Mouse (Mus musculus): ENCODE data around the gene Rab11fip3. TPM values are rescaled to one million over a fixed set of nuclear protein-coding genes. Genes with fewer than 3 reads are reported as not detected.
A peak's percentile ranks its signal among the peaks of the same experiment; 100 is the strongest.

The Rab11fip3 gene
- polyA plus RNA-seq, 1 experiment from 2014 or later, result 19.5 TPM

DNA sequence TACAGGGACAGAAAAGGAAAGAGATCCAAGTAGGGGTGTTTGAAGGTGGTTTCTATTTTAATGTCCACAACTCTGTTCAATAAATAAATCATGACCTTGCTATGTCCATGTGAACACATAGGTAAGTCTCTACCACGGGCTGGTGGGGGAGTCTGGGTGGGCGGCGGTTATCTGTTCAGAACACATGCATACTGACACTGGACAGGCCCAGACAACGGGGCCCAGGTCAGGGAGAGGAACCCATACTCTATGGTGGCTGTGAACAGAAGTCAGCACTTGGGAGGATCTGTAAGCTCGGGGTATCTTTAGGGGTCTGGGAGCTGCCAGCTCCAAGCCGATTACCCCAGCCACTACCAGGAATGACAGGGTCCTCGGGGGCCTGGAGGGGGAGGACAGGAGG is 123.0 kb downstream of the Rab11fip3 start:
- 73% methylated on average over 7 of the region's 7 CpGs for WGBS
- Histone ChIP-seq H3K9me3 (no peaks in the 10 kb centered on the region), H3K4me2 (replicated peaks) (no peak overlapping the region), H3K4me1 (peaks cover 10% of the 10 kb centered on the region), H3K36me3 (no peaks in the 10 kb centered on the region), H3K27me3 (peaks cover 22% of the 10 kb centered on the region), H3K27ac (no peak overlapping the region), H3K9ac (no peak overlapping the region), H3K4me3 (no peak overlapping the region)
- ATAC-seq (ENCODE audit: low FRiP score, low read depth), result no peak

DNA sequence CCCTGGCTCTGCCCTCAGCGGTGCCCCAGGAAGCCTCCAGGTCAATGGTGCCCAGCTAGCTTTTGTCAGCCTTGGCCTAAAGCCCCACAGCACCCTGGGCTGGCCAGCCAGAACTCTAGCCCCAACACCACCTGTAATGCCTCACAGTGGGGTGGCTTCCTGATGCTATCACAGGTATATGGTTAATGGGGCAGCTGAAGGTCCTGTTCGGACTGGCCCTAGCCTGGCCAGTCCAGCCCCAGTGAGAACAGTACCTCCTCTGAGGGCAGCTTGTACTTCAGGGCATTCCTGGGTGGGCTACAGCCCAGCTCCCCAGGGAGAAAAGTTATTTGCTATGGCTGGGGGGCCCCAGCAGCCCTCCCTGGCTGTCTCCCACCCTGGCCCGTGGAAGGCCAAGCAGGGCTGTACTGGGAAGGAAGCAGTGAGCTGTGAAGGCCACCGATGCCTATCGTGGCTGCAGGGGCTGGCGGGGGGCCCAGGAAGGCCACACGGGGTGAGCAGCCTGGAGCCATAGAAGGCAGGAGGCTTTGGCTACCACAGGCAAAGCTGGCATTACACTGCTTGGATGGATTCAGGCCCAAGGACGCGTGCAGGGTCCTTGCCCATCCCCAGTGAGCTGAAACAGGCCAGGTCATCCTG is 123.7 kb downstream of the Rab11fip3 start:
- Histone ChIP-seq H3K9ac (peak overlapping the region; percentile 19; the same call in 1 of the 2 replicates), H3K27ac (no peak overlapping the region), H3K4me3 (no peak overlapping the region), H3K27me3 (peaks cover 14% of the 10 kb centered on the region), H3K9me3 (no peaks in the 10 kb centered on the region), H3K4me1 (peaks cover 12% of the 10 kb centered on the region), H3K4me2 (replicated peaks) (no peak overlapping the region), H3K36me3 (no peaks in the 10 kb centered on the region)
- ATAC-seq (ENCODE audit: low FRiP score, low read depth), result no peak
- 73% methylated on average over 9 of the region's 9 CpGs for WGBS

DNA sequence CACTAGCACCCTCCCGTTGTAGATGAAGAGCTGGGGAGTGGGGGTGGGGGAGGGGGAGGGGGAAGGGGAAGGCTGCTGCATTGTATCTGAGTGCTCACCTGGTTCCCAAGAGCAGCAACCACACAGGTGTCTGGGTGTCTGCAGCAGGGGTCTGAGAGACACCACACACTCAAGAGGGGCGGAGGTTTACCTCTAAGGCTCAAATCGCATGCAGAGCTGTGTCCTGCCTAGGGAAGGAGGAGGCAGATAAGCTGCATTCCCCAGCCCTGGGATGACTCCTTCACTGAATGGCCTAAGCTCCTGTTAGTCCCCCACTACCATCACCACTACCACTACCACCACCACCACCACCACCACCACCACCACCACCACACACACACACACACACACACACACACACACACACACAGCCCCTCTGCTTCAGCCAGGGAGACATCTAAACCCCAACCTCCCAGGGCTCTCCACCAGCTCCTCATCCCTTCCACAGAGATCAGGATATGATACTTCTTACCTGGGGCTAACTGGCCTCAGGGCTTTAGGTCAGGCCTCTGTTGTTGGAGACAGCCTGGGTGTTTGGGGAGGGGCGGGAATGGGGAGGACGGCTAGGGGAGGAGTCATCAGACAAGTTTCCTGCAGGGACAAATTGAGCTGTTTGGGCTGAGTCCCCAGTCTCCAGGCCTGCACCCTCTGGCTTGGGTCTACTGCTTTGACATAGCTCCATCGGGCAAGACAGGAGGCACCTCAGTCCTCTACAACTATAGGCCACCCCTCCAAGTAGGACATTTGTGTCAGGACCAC is 124.8 kb downstream of the Rab11fip3 start, which contains the start of the genes Pigq and Nhlrc4:
Gene Pigq (minus strand): TSS at position 571 of the 798 bp plus-strand sequence.
Gene Nhlrc4 (minus strand): TSS at position 596 of the 798 bp plus-strand sequence.
- Histone ChIP-seq H3K9me3 (no peaks in the 10 kb centered on the region), H3K36me3 (no peaks in the 10 kb centered on the region), H3K9ac (peak within 1 kb of the TSS; percentile 19; the same call in 1 of the 2 replicates), H3K4me3 (no peak within 1 kb of the TSS), H3K4me2 (replicated peaks) (no peak within 1 kb of the TSS), H3K27me3 (peaks cover 4% of the 10 kb centered on the region), H3K27ac (no peak within 1 kb of the TSS), H3K4me1 (peaks cover 19% of the 10 kb centered on the region)
- 51% methylated on average over 6 of the region's 6 CpGs for WGBS
- no peak for ATAC-seq (ENCODE audit: low FRiP score, low read depth)

DNA sequence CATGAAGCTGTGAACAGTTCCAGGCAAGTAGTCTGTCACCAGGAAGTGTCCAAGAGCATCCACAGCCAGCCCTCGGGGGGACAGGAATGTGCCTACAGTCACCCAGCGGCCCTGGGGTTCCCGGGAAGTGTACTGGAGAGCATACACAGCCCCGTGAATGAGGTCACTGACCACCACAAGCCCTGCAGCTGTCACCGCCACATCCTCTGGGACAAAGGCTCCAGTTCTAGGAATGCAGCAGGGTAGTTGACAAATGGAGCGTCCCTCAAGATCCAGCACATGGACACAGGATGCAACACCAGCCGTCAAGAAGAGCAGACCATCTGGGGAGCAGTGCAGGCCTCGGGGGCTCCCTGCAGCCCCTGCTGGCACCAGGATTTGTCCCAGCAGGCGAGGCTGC is 125.6 kb downstream of the Rab11fip3 start:
- WGBS, result 76% methylated on average over 9 of the region's 9 CpGs
- Histone ChIP-seq H3K9me3 (no peaks in the 10 kb centered on the region), H3K4me3 (no peak overlapping the region), H3K4me2 (replicated peaks) (no peak overlapping the region), H3K36me3 (no peaks in the 10 kb centered on the region), H3K9ac (no peak overlapping the region), H3K27me3 (no peaks in the 10 kb centered on the region), H3K4me1 (peaks cover 19% of the 10 kb centered on the region), H3K27ac (no peak overlapping the region)
- no peak for ATAC-seq (ENCODE audit: low FRiP score, low read depth)

DNA sequence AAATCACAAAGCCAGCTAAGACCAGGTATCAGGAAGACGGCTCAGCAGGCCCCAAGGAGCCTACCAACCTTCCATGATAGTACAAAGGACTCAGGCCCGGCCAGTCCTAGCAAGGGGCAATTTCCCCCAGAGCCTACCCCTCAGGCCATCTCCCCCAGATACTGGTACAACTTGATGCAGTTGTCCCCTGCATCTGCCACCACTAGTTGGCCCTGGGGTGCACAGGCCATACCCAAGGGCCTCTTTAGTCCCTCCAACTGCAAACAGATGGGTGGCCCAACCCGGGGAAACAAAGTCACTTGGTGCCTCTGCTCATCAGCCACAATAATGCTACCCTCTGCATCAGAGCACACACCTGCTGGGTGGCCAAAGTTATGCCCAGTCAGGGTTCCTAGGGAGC is 126.1 kb downstream of the Rab11fip3 start:
- Histone ChIP-seq H3K4me1 (peaks cover 19% of the 10 kb centered on the region), H3K27me3 (no peaks in the 10 kb centered on the region), H3K9ac (no peak overlapping the region), H3K4me3 (no peak overlapping the region), H3K36me3 (no peaks in the 10 kb centered on the region), H3K4me2 (replicated peaks) (no peak overlapping the region), H3K27ac (peak overlapping the region; percentile 10; the same call in 1 of the 2 replicates), H3K9me3 (no peaks in the 10 kb centered on the region)
- WGBS, result 76% methylated on average over 3 of the region's 3 CpGs
- ATAC-seq (ENCODE audit: low FRiP score, low read depth), result no peak

DNA sequence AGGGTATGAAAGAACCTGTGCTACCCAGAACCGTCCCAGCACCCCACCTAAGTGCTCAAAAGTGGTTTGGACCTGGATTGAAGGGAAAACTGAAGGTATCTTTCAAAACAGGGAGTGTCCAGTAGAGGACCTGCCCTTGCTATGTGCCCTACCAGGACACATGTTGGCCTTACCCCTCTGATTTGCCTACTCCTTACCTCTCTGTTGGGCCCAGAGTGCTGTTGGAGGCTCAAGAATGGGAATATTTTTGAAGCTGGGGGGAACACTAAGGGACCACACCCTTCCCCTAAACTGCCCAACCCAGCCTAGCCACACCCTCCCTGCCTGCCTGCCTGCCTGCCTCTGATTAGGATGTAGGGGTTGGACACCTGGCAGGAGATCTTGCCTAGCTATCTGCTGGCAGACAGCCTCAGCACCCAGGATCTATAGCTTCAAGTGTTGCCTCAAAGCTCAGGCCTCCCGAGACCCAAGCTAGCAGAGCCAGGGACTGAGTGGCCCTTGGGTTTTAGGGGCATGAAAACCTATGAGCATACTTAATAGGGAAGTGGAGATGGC is 126.7 kb downstream of the Rab11fip3 start:
- no peak overlapping the region for H3K4me3 ChIP-seq
- H3K27me3 ChIP-seq, result no peaks in the 10 kb centered on the region
- peak; percentile 13; the same call in 1 of the 2 replicates for ATAC-seq (ENCODE audit: low FRiP score, low read depth)
- H3K4me1 ChIP-seq, result peaks cover 19% of the 10 kb centered on the region
- no peaks in the 10 kb centered on the region for H3K9me3 ChIP-seq
- H3K27ac ChIP-seq, result no peak overlapping the region
- H3K4me2 ChIP-seq (replicated peaks), result peak overlapping the region; percentile 75; the same call in 1 of the 2 replicates
- peaks cover 2% of the 10 kb centered on the region; the same call in 1 of the 2 replicates for H3K36me3 ChIP-seq
- 91% methylated on average over 2 of the region's 2 CpGs for WGBS
- H3K9ac ChIP-seq, result no peak overlapping the region; the same call in 1 of the 2 replicates

DNA sequence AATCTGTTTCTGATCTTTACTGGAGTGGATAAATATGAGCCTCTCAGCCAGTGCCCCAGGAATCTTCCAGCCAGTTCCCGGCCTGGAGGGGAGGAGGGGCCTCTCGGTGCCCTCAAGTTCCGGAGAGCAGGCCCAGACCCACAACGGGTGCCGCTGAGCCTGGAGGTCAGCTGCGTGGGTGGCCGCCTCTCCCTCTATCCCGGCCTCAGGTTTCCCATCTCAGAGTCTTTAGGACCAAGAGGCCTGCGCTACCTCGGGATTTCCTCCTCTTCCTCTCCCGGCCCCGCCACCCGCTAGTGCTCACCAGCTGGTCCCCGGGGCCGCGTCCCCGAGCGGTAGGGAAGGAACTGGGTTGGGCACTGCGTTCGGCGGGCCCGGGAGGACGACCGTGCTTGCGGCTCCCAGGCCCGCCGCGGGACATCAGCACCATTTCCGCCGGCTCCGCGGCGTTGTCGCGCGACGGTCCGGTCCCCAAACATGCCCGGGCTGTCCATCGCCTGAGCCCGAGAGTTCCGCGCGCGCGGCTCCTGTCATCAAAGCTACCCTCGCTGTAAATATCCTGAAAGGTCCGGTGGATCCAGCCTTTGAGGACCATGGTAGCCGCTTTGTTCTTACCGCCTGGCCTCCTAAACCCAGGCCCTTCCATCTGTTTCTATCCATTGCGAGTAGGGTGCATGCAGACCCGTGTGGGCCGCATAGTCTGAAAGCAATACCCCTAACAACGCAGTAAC is 127.7 kb downstream of the Rab11fip3 start:
- H3K9ac ChIP-seq, result peak overlapping the region; percentile 97
- H3K4me1 ChIP-seq, result peaks cover 19% of the 10 kb centered on the region
- H3K4me3 ChIP-seq, result peak overlapping the region; percentile 87
- peak overlapping the region; percentile 75 for H3K4me2 ChIP-seq (replicated peaks)
- 2% methylated on average over 54 of the region's 54 CpGs for WGBS
- H3K27ac ChIP-seq, result peak overlapping the region; percentile 84
- no peaks in the 10 kb centered on the region for H3K9me3 ChIP-seq
- peaks cover 12% of the 10 kb centered on the region for H3K36me3 ChIP-seq
- ATAC-seq (ENCODE audit: low FRiP score, low read depth), result peak; percentile 74
- no peaks in the 10 kb centered on the region for H3K27me3 ChIP-seq

Other genes with a start within 250 kb of the Rab11fip3 start
- 25.2 and 27.7 TPM in 2 replicates for gene Wdr24, start 245.9 kb downstream of the Rab11fip3 start, polyA plus RNA-seq (2015; fragmentation: Nextera tagmentation; extraction: Ambion mirVana)
- gene Jmjd8, start 240.7 kb downstream of the Rab11fip3 start, polyA plus RNA-seq (2015; fragmentation: Nextera tagmentation; extraction: Ambion mirVana), result 57.9 and 60.7 TPM in 2 replicates
- gene Stub1, start 236.2 kb downstream of the Rab11fip3 start, polyA plus RNA-seq (2015; fragmentation: Nextera tagmentation; extraction: Ambion mirVana), result 359 and 366 TPM in 2 replicates
- gene Rhbdl1, start 232.3 kb downstream of the Rab11fip3 start, polyA plus RNA-seq (2015; fragmentation: Nextera tagmentation; extraction: Ambion mirVana), result 1.4 and 1.6 TPM in 2 replicates
- 1.5 and 1.9 TPM in 2 replicates for gene Gm20683, start 227.8 kb downstream of the Rab11fip3 start, polyA plus RNA-seq (2015; fragmentation: Nextera tagmentation; extraction: Ambion mirVana)
- gene Rhot2, start 224.7 kb downstream of the Rab11fip3 start, polyA plus RNA-seq (2015; fragmentation: Nextera tagmentation; extraction: Ambion mirVana), result 25.7 and 26.8 TPM in 2 replicates
- gene Wdr90, start 208.1 kb downstream of the Rab11fip3 start, polyA plus RNA-seq (2015; fragmentation: Nextera tagmentation; extraction: Ambion mirVana), result 24.9 and 26.2 TPM in 2 replicates
- 9.8 and 12.2 TPM in 2 replicates for gene Mcrip2, start 200.8 kb downstream of the Rab11fip3 start, polyA plus RNA-seq (2015; fragmentation: Nextera tagmentation; extraction: Ambion mirVana)
- gene Mettl26, start 194.5 kb downstream of the Rab11fip3 start, polyA plus RNA-seq (2015; fragmentation: Nextera tagmentation; extraction: Ambion mirVana), result 56.1 and 56.2 TPM in 2 replicates
- 0.41 and 0.57 TPM in 2 replicates for gene Wfikkn1, start 188.7 kb downstream of the Rab11fip3 start, polyA plus RNA-seq (2015; fragmentation: Nextera tagmentation; extraction: Ambion mirVana)
- gene Rab40c, start 149.8 kb downstream of the Rab11fip3 start, polyA plus RNA-seq (2015; fragmentation: Nextera tagmentation; extraction: Ambion mirVana), result 33.4 and 37.6 TPM in 2 replicates
- gene Pigq, start 124.6 kb downstream of the Rab11fip3 start, polyA plus RNA-seq (2015; fragmentation: Nextera tagmentation; extraction: Ambion mirVana), result 50.2 and 50.5 TPM in 2 replicates
- gene Nhlrc4, start 124.6 kb downstream of the Rab11fip3 start, polyA plus RNA-seq (2015; fragmentation: Nextera tagmentation; extraction: Ambion mirVana), result not detected in 2 replicates
- gene A930017K11Rik, start 117.0 kb downstream of the Rab11fip3 start, polyA plus RNA-seq (2015; fragmentation: Nextera tagmentation; extraction: Ambion mirVana), result 0.19 and 0.31 TPM in 2 replicates
- gene Capn15, start 83.8 kb downstream of the Rab11fip3 start, polyA plus RNA-seq (2015; fragmentation: Nextera tagmentation; extraction: Ambion mirVana), result 24.8 and 25.4 TPM in 2 replicates
- 35.3 and 36.2 TPM in 2 replicates for gene Decr2, start 20.8 kb upstream of the Rab11fip3 start, polyA plus RNA-seq (2015; fragmentation: Nextera tagmentation; extraction: Ambion mirVana)
- gene Nme4, start 26.0 kb upstream of the Rab11fip3 start, polyA plus RNA-seq (2015; fragmentation: Nextera tagmentation; extraction: Ambion mirVana), result 125 and 135 TPM in 2 replicates
- gene Tmem8, start 43.7 kb upstream of the Rab11fip3 start, polyA plus RNA-seq (2015; fragmentation: Nextera tagmentation; extraction: Ambion mirVana), result 0.97 and 1.0 TPM in 2 replicates
- gene Mrpl28, start 53.9 kb upstream of the Rab11fip3 start, polyA plus RNA-seq (2015; fragmentation: Nextera tagmentation; extraction: Ambion mirVana), result 193 and 199 TPM in 2 replicates
- gene Axin1, start 69.1 kb upstream of the Rab11fip3 start, polyA plus RNA-seq (2015; fragmentation: Nextera tagmentation; extraction: Ambion mirVana), result 11.3 and 12.1 TPM in 2 replicates
- gene Pdia2, start 129.5 kb upstream of the Rab11fip3 start, polyA plus RNA-seq (2015; fragmentation: Nextera tagmentation; extraction: Ambion mirVana), result 0.25 and 0.91 TPM in 2 replicates
- 7.0 and 7.8 TPM in 2 replicates for gene Rgs11, start 133.4 kb upstream of the Rab11fip3 start, polyA plus RNA-seq (2015; fragmentation: Nextera tagmentation; extraction: Ambion mirVana)
- gene Arhgdig, start 138.2 kb upstream of the Rab11fip3 start, polyA plus RNA-seq (2015; fragmentation: Nextera tagmentation; extraction: Ambion mirVana), result 7.1 and 8.1 TPM in 2 replicates
- 44.0 and 44.7 TPM in 2 replicates for gene Fam234a, start 174.7 kb upstream of the Rab11fip3 start, polyA plus RNA-seq (2015; fragmentation: Nextera tagmentation; extraction: Ambion mirVana)
- 127 and 129 TPM in 2 replicates for gene Luc7l, start 183.3 kb upstream of the Rab11fip3 start, polyA plus RNA-seq (2015; fragmentation: Nextera tagmentation; extraction: Ambion mirVana)